Mouse (Mus musculus): Measurements from ENCODE around the gene Mapk7. TPM values are rescaled to one million over a fixed set of nuclear protein-coding genes. Genes with fewer than 3 reads are reported as not detected.

The Mapk7 gene
- 42.8 and 48.1 TPM in 2 replicates for total RNA-seq (2023)

DNA sequence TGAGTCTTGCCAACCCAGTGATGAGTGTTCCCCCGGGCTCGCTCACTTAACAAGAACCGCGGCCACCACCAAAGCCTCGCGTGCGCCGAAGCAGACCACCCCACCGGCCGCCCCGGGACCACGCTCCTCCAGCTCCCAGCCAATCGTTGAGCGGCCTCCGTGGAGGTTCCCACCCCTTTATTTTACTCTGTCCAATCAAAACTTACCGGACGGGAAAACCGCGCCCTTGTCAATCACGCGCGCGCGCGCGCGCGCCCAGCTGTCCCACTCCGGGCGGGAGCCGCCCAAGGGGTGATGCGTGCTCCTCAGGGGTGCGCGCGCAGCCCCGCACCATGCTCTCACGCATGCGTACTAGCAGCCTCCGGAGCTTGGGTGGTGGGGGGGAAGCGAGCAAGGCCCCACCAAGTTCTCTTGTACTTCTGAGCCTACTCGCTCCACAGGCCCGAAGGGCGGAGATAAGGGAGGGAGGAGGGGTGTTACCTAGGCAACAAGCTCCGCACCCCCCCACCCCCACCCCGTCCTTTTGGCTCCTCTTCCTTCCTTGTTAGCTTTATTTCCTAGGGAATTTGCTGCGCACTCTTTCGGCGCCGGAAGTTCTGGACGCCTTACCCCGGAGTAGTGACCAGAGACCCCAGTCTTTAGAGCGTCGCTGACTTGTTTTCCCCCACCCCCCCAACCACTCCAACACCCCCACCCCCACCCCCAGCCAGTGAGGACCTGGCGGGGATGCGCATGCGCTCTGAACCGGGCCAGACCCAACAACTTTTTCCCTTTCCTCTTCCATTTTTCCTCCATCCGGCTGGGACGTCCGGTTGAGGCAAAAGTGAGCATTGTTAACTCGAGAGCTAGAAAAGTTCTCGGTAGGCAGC, at the start of gene Mapk7:
Gene Mapk7 (minus strand): TSS at position 278 of the 869 bp plus-strand sequence.

DNA sequence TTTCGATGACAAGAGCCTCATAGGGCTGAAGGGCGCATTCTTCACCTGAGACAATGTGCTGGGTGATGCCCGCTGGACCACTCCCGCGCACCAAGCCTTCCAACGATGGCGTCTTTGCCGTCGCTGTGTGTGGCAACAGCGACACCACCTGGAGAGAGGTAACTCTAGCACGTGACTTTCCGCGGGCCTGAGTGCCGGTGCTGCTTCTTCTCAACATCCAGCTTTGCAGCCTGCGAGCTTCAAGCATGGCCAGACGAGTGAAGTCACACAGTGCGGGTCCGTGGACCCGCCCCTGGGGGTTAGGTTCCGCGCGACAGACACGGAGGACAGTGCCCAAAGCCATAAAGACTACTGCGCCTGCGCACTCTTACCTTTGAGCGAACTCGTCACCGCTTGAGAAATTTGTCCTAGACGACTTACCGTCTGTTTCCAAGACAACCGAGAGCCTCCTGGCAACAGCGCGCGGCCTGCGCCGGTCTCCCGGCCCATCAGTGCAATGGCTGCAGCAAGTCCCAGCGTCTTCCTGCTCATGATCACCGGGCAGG, 10.6 kb upstream of the Mapk7 start, which contains the start of gene B9d1:
Gene B9d1 (plus strand): TSS at position 432 of the 545 bp plus-strand sequence.

GRCm38 (mm10) chr11:61484613-61485540, 9.3 kb downstream of the Mapk7 start, which contains the start of gene Mfap4:
Gene Mfap4 (plus strand): TSS chr11:61485431.

Other genes with a start within 250 kb of the Mapk7 start
- 72.6 and 108 TPM in 2 replicates for gene Aldh3a2, start 226.9 kb downstream of the Mapk7 start, total RNA-seq (2023)
- not detected in 2 replicates for gene Slc47a2, start 151.5 kb downstream of the Mapk7 start, total RNA-seq (2023)
- not detected in 2 replicates for gene Slc47a1, start 116.1 kb downstream of the Mapk7 start, total RNA-seq (2023)
- not detected in 2 replicates for gene Rnf112, start 40.3 kb downstream of the Mapk7 start, total RNA-seq (2023)
- gene Mfap4, start 9.0 kb downstream of the Mapk7 start, total RNA-seq (2023): not detected in 2 replicates
- gene B9d1, start 10.7 kb upstream of the Mapk7 start, total RNA-seq (2023): not detected in 2 replicates
- 0.59 TPM in 1 of 2 replicates, not detected in the other for gene Epn2, start 85.3 kb upstream of the Mapk7 start, total RNA-seq (2023)
- gene Grap, start 158.9 kb upstream of the Mapk7 start, total RNA-seq (2023): 13.0 and 14.9 TPM in 2 replicates
- gene Fam83g, start 189.7 kb upstream of the Mapk7 start, total RNA-seq (2023): 0.54 and 1.2 TPM in 2 replicates
- gene Slc5a10, start 226.4 kb upstream of the Mapk7 start, total RNA-seq (2023): not detected in 2 replicates

All from neutrophil, adult 65 days (primary cell).